Mouse (Mus musculus) kidney, adult 18-20 months (tissue): ENCODE results near the gene Iqcj.
"Not testable (repeated sequence)": the region's sequence is repeated elsewhere in the genome, so short reads cannot be mapped to it uniquely, and the experiment has no call there.

Source experiments
- DNase-seq: peaks from one replicate; pipeline ENCODE4 v3.0.0; 2021

The Iqcj gene

GRCm38 (mm10) chr3:68092108-68092507 lies 200.1 kb downstream of the Iqcj start:
- DNase-seq: no peak

- no peak for DNase-seq
Measured at GRCm38 (mm10) chr3:68096724-68097431, 204.9 kb downstream of the Iqcj start.

- DNase-seq: not testable (repeated sequence)
Measured at GRCm38 (mm10) chr3:68099561-68099960, 207.5 kb downstream of the Iqcj start.

- no peak for DNase-seq
Measured at GRCm38 (mm10) chr3:68101343-68101742, 209.3 kb downstream of the Iqcj start.

DNA sequence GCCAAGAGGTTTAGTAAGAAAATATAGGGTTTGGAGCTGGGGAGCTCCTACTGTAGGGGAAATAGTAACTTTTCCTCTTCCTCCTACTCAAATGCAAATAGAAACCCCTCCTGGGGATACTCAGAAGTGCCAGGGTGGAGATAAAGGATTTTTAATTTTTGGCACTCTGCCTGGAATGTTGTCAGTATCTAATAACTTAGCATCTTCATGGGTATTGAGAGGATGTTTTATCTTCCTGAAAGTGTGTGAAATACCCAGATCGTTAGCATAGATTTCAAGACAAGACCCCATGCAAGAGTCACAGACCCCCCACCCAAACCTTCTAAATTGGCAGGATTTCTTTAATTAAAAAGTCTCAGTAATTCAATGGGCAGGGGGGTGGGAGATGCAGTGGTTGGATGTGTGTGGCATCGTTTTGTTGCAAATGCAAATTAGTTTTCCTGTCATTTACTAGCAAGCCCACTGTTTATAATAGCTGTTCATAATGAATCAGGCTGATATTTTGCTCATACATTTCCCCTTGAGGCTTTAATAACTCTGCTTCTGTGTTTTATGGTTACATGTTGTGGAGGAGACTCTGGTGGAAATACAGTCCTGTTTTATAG lies 213.2 kb downstream of the Iqcj start:
- DNase-seq: no peak
